Mouse (Mus musculus) lung, embryonic 15.5 days (tissue): ENCODE measurements at regions not wholly inside any gene's neighbourhood (a gene's known extent, or its start where the extent isn't known, plus 50 kb on each side); places are given as distances from the start of the nearest gene placed in this dataset.

ENCODE experiments used
- ATAC-seq: fragments of 200-750 bp; cut with Nextera tagmentation; 2 replicates; pipeline ENCODE4 v1.8.0; 2017; ENCODE audit warnings: moderate number of reproducible peaks, borderline replicate concordance; ENCODE audit not compliant: low FRiP score, low TSS enrichment; ENCODE audit errors: extremely low read depth
- H3K27ac ChIP-seq: fragments of 300-500 bp; sonication (generic); 2 replicates; pipeline ENCODE4 v1.5.1; 2015; ENCODE audit warnings: moderate library complexity, mild to moderate bottlenecking, inconsistent platforms
- H3K27me3 ChIP-seq: fragments of 300-500 bp; sonication (generic); 2 replicates; pipeline ENCODE4 v1.6.1; 2015; ENCODE audit warnings: inconsistent platforms
- H3K36me3 ChIP-seq: fragments of 300-500 bp; sonication (generic); 2 replicates; pipeline ENCODE4 v1.6.1; 2015; ENCODE audit warnings: inconsistent platforms
- H3K4me1 ChIP-seq: fragments of 300-500 bp; sonication (generic); 2 replicates; pipeline ENCODE4 v1.6.1; 2015; ENCODE audit warnings: inconsistent platforms
- H3K4me2 ChIP-seq: fragments of 300-500 bp; sonication (generic); 2 replicates; pipeline ENCODE4 v1.6.1; 2015; ENCODE audit warnings: inconsistent platforms, mild to moderate bottlenecking, moderate library complexity
- H3K4me3 ChIP-seq: fragments of 300-500 bp; sonication (generic); 2 replicates; pipeline ENCODE4 v1.5.1; 2015; ENCODE audit warnings: mild to moderate bottlenecking, inconsistent platforms
- H3K9ac ChIP-seq: fragments of 300-500 bp; sonication (generic); 2 replicates; pipeline ENCODE4 v1.6.1; 2015; ENCODE audit warnings: inconsistent platforms
- H3K9me3 ChIP-seq: fragments of 300-500 bp; sonication (generic); 2 replicates; pipeline ENCODE4 v1.6.1; 2016; ENCODE audit warnings: inconsistent platforms
- WGBS: fragments of 180-500 bp; shearing (Covaris S2); methylation state at CpG from one replicate; pipeline ENCODE4 v1.1.7; 2015; 5-methylcytosine and 5-hydroxymethylcytosine counted together

GRCm38 (mm10) chr3:101161421-101161940 lies 51.4 kb upstream of the Ptgfrn start:
- H3K27me3 ChIP-seq, result 0 out of 2 replicates have a peak, but pooled peaks cover 3% of the 10 kb centered on the region
- no peak overlapping the region for H3K27ac ChIP-seq
- no peak overlapping the region for H3K9ac ChIP-seq
- H3K4me1 ChIP-seq, result peaks cover 16% of the 10 kb centered on the region
- no peaks in the 10 kb centered on the region for H3K9me3 ChIP-seq
- WGBS, result 24% methylated on average over 11 of the region's 11 CpGs
- peak; percentile 33; the same call in 1 of the 2 replicates for ATAC-seq
- H3K4me3 ChIP-seq, result no peak overlapping the region
- no peaks in the 10 kb centered on the region for H3K36me3 ChIP-seq
- peak overlapping the region; percentile 31 for H3K4me2 ChIP-seq
